Mouse (Mus musculus) liver, postnatal 0 days (tissue): Measurements from ENCODE around the gene Atp6v0e. TPM values are rescaled to one million over a fixed set of nuclear protein-coding genes. Genes with fewer than 3 reads are reported as not detected.

Experiments
- ATAC-seq: fragments of 200-750 bp; cut with Nextera tagmentation; 2 replicates; pipeline ENCODE4 v1.8.0; 2017; ENCODE audit warnings: mild to moderate bottlenecking, moderate library complexity
- DNase-seq: peaks from one replicate; pipeline ENCODE4 v3.0.0-alpha.2; 2016
- H3K27ac ChIP-seq: fragments of 300-500 bp; sonication (generic); 2 replicates; pipeline ENCODE4 v1.5.1; 2014; ENCODE audit warnings: antibody characterized with exemption, moderate library complexity, mild to moderate bottlenecking, low read depth
- H3K27me3 ChIP-seq: fragments of 300-500 bp; sonication (generic); 2 replicates; pipeline ENCODE4 v1.6.1; 2014; ENCODE audit warnings: low read length, control low read depth, mixed read lengths; ENCODE audit not compliant: insufficient read depth
- H3K36me3 ChIP-seq: fragments of 300-500 bp; sonication (generic); replicated peaks from 2 replicates; pipeline ENCODE4 v1.6.1; 2014; ENCODE audit warnings: mild to moderate bottlenecking, control low read depth, low read length, moderate library complexity, mixed read lengths; ENCODE audit not compliant: insufficient read depth
- H3K4me1 ChIP-seq: fragments of 300-500 bp; sonication (generic); 2 replicates; pipeline ENCODE4 v1.6.1; 2014; ENCODE audit warnings: antibody characterized with exemption, mild to moderate bottlenecking, control low read depth; ENCODE audit not compliant: insufficient read depth
- H3K4me2 ChIP-seq: fragments of 300-500 bp; sonication (generic); 2 replicates; pipeline ENCODE4 v1.6.1; 2014; ENCODE audit warnings: low read depth, mild to moderate bottlenecking, low read length, moderate library complexity, mixed read lengths
- H3K4me3 ChIP-seq: fragments of 300-500 bp; sonication (generic); 2 replicates; pipeline ENCODE4 v1.5.1; 2014; ENCODE audit warnings: low read depth, low read length
- H3K9ac ChIP-seq: fragments of 300-500 bp; sonication (generic); replicated peaks from 2 replicates; pipeline ENCODE4 v1.6.1; 2014; ENCODE audit warnings: mild to moderate bottlenecking, moderate library complexity
- H3K9me3 ChIP-seq: fragments of 300-500 bp; sonication (generic); 2 replicates; pipeline ENCODE4 v1.6.1; 2016; ENCODE audit warnings: mild to moderate bottlenecking, control low read depth, low read length, mixed read lengths
- CTCF ChIP-seq: sonication (generic); IDR thresholded peaks from 2 replicates; pipeline ENCODE4 v1.5.1; 2016; ENCODE audit warnings: antibody characterized with exemption, low read depth
- EP300 ChIP-seq: IDR thresholded peaks from 2 replicates; pipeline ENCODE4 v1.6.1; 2016; ENCODE audit warnings: antibody characterized with exemption, low read depth, mild to moderate bottlenecking
- WGBS: fragments of 180-500 bp; shearing (Covaris S2); extraction: QIAGEN DNeasy Blood & Tissue Kit; methylation state at CpG from one replicate; pipeline ENCODE4 v1.1.7; 2014; ENCODE audit not compliant: insufficient replicate concordance; 5-methylcytosine and 5-hydroxymethylcytosine counted together
- polyA plus RNA-seq: library from polyadenylated mRNA; unstranded; fragments of >200 nt; fragmentation: Nextera tagmentation; extraction: Ambion mirVana; gene quantifications from 2 replicates; pipeline ENCODE4 v1.2.1, GENCODE M21; 2015

Atp6v0e gene
- polyA plus RNA-seq, 1 experiment from 2014 or later = 126 TPM

- H3K4me2 ChIP-seq = no peak overlapping the region
- 59% methylated on average over 1 of the region's 1 CpGs for WGBS
- DNase-seq = no peak
Observed at GRCm38 (mm10) chr17:26726674-26727073, 63.6 kb downstream of the Atp6v0e start.

GRCm38 (mm10) chr17:26727110-26727755 is 64.2 kb downstream of the Atp6v0e start:
- no peak for DNase-seq
- no peak for ATAC-seq

More at GRCm38 (mm10) chr17:26726674-26727073, 63.6 kb downstream of the Atp6v0e start:
- Histone ChIP-seq H3K4me3 (no peak overlapping the region), H3K9me3 (no peaks in the 10 kb centered on the region), H3K9ac (no peak overlapping the region), H3K36me3 (no peaks in the 10 kb centered on the region), H3K4me1 (peaks cover 19% of the 10 kb centered on the region), H3K27me3 (no peaks in the 10 kb centered on the region), H3K27ac (no peak overlapping the region)
- ATAC-seq = no peak
- TF ChIP-seq CTCF (no peak), EP300 (no peak)

DNA sequence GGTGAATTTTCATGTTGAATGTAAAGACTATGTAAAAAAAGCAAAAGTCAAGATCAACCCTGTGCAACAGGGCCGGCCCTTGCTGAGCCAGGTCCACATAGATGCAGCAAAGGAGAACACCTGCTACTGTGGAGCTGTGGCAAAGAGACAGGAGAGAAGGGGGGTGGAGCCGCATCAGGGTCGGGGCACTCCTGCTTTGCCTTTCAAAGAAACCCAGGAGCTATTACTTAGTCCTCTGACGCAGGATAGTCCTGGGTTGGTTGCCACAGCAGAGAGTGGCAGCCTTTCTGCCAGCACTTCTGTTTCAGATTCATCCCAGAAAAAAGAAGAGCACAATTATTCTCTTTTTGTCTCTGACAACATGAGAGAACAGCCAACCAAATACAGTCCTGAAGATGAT is 79.5 kb downstream of the Atp6v0e start:
- no peak overlapping the region for H3K4me2 ChIP-seq
- TF ChIP-seq CTCF (no peak), EP300 (no peak)
- H3K4me3 ChIP-seq = no peak overlapping the region
- ATAC-seq (no peak), DNase-seq (no peak)
- no peak overlapping the region for H3K9ac ChIP-seq
- H3K9me3 ChIP-seq = no peaks in the 10 kb centered on the region
- no peak overlapping the region for H3K27ac ChIP-seq
- H3K36me3 ChIP-seq = peaks cover 6% of the 10 kb centered on the region
- H3K27me3 ChIP-seq = no peaks in the 10 kb centered on the region
- WGBS = 73% methylated on average over 4 of the region's 4 CpGs
- H3K4me1 ChIP-seq = no peaks in the 10 kb centered on the region

More at GRCm38 (mm10) chr17:26727110-26727755, 64.2 kb downstream of the Atp6v0e start:
- Histone ChIP-seq H3K4me2 (no peak overlapping the region), H3K9me3 (no peaks in the 10 kb centered on the region), H3K27me3 (no peaks in the 10 kb centered on the region), H3K36me3 (no peaks in the 10 kb centered on the region), H3K4me1 (peaks cover 18% of the 10 kb centered on the region), H3K4me3 (no peak overlapping the region), H3K9ac (no peak overlapping the region; the same call in 1 of the 2 replicates), H3K27ac (no peak overlapping the region)
- no peak for TF ChIP-seq EP300
- TF ChIP-seq CTCF = no peak
- WGBS = 58% methylated on average over 3 of the region's 3 CpGs

DNA sequence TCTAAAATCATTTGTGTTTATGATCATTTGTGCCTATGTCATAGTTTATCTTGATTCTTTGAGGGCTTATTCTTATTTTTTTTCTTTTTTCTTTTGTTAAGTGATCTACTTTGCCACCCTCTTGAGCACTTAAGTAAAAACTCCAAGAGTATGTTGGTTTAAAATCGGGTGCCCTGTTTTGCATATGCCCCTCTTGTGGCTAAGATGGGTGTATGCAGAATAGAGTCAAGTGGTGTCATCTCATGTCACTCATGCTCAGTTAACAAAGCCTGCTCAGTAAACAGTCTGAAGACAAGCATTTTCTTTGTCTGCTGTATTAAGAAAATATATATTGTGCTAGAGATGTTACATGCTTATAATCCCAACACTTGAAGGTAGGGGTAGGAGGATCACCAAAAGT is 80.3 kb downstream of the Atp6v0e start:
- H3K27ac ChIP-seq = no peak overlapping the region
- no peak for TF ChIP-seq EP300
- 0 out of 2 replicates have a peak, but pooled peaks have one; percentile 20 for TF ChIP-seq CTCF
- peaks cover 6% of the 10 kb centered on the region for H3K36me3 ChIP-seq
- no peak overlapping the region for H3K9ac ChIP-seq
- no peak overlapping the region for H3K4me2 ChIP-seq
- no peak overlapping the region for H3K4me3 ChIP-seq
- DNase-seq (no peak), ATAC-seq (no peak)
- 65% methylated on average over 1 of the region's 1 CpGs for WGBS
- H3K27me3 ChIP-seq = no peaks in the 10 kb centered on the region
- no peaks in the 10 kb centered on the region for H3K4me1 ChIP-seq
- no peaks in the 10 kb centered on the region for H3K9me3 ChIP-seq

Other genes with a start within 250 kb of the Atp6v0e start
- 0.05 and 0.06 TPM in 2 replicates for gene Neurl1b, start 248.4 kb upstream of the Atp6v0e start, polyA plus RNA-seq
- gene Ergic1, start 101.7 kb upstream of the Atp6v0e start, polyA plus RNA-seq = 34.4 and 35.0 TPM in 2 replicates
- gene Dusp1, start 101.1 kb upstream of the Atp6v0e start, polyA plus RNA-seq = 13.4 and 14.2 TPM in 2 replicates
- 5.8 and 7.5 TPM in 2 replicates for gene Crebrf, start 52.4 kb downstream of the Atp6v0e start, polyA plus RNA-seq
- 18.6 and 19.7 TPM in 2 replicates for gene Bnip1, start 117.8 kb downstream of the Atp6v0e start, polyA plus RNA-seq
- gene Nkx2-5, start 181.8 kb downstream of the Atp6v0e start, polyA plus RNA-seq = not detected in 2 replicates